ENCODE assay signal across 13 mouse cellular contexts in the genomic region with DNA sequence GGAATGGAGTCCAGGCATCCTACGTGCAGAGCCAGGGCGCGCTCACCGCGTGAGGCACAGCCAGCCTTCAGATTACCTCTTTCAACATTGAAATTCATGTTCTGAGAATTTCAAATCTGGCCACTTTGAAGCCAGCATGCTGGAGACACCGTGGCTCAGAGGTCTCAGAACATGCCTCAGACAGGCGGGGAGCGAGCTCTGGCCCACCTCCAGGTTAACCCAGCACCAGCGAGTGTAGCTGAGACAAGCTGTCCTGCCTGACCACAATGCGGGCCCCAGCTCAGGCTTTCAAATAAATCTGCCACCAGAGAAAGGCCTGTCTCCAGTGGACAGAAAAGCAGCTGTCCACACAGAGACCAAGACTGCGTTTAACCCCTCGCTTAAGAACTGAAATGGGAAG.
DNase-seq lines count a peak whose midpoint lies in the region; ATAC-seq and TF ChIP-seq lines count a peak whose summit lies in the region.
"Had no signal": no experiment of that assay in that cellular context is flagged by ENCODE, and none has a peak within 500 bp of the region (broad histone marks: within the 10 kb centered on the region; RNA-seq: fewer than 3 reads in every experiment).

No protein-coding gene starts in this region.

- TF ChIP-seq CTCF in kidney, postnatal 0 days (IDR thresholded peaks at IDR 0.05; ENCODE audit: low read depth): no peak

- no peak overlapping the region for H3K9ac ChIP-seq in forebrain, embryonic 13.5 days
- no peak overlapping the region for H3K9ac ChIP-seq in kidney, postnatal 0 days (ENCODE audit: low read depth, low read length)
- H3K9ac ChIP-seq in midbrain, embryonic 13.5 days (replicated peaks): no peak overlapping the region
- H3K9ac ChIP-seq in midbrain, embryonic 11.5 days (ENCODE audit: low read length): no peak overlapping the region
- H3K9ac ChIP-seq: liver, postnatal 0 days had no signal

- H3K27ac ChIP-seq in forebrain, embryonic 13.5 days: peak overlapping the region; percentile 6; the same call in 1 of the 2 replicates
- H3K27ac ChIP-seq in forebrain, embryonic 10.5 days: no peak overlapping the region
- H3K27ac ChIP-seq in kidney, postnatal 0 days: no peak overlapping the region
- peak overlapping the region; percentile 65 for H3K27ac ChIP-seq in midbrain, embryonic 13.5 days
- H3K27ac ChIP-seq in midbrain, embryonic 11.5 days (ENCODE audit: low read depth, low read length): no peak overlapping the region
- H3K27ac ChIP-seq: gastrocnemius, adult 2 months had no signal

- no peak for DNase-seq in forebrain, embryonic 10.5 days (ENCODE audit: extremely low spot score, low spot score)
- peak; percentile 46 for DNase-seq in kidney, postnatal 0 days (ENCODE audit: low spot score)
- no peak for DNase-seq in kidney, adult 8-10 months
- DNase-seq in midbrain, embryonic 11.5 days (ENCODE audit: low spot score, missing footprints): no peak
- no peak for DNase-seq in MN1 (ENCODE audit: low spot score)
- DNase-seq in adrenal gland, postnatal 10 days: no peak
- DNase-seq: adrenal gland, postnatal 25 days; cerebellum, adult 9-11 months; gastrocnemius, adult 2 months; liver, postnatal 0 days; spleen, adult 18-20 months had no signal

- H3K9me3 ChIP-seq in forebrain, embryonic 13.5 days (replicated peaks): no peaks in the 10 kb centered on the region
- no peaks in the 10 kb centered on the region for H3K9me3 ChIP-seq in forebrain, embryonic 10.5 days
- no peaks in the 10 kb centered on the region for H3K9me3 ChIP-seq in kidney, postnatal 0 days (replicated peaks; ENCODE audit: low read length)
- no peaks in the 10 kb centered on the region for H3K9me3 ChIP-seq in midbrain, embryonic 13.5 days
- H3K9me3 ChIP-seq in midbrain, embryonic 11.5 days (ENCODE audit: control insufficient read depth, low read length): no peaks in the 10 kb centered on the region

- H3K36me3 ChIP-seq in forebrain, embryonic 13.5 days (ENCODE audit: poor library complexity, severe bottlenecking): peaks cover 60% of the 10 kb centered on the region
- peaks cover 61% of the 10 kb centered on the region for H3K36me3 ChIP-seq in forebrain, embryonic 10.5 days (replicated peaks)
- peaks cover 13% of the 10 kb centered on the region; the same call in 1 of the 2 replicates for H3K36me3 ChIP-seq in kidney, postnatal 0 days (ENCODE audit: insufficient read depth, low read length)
- H3K36me3 ChIP-seq in midbrain, embryonic 13.5 days: peaks cover 53% of the 10 kb centered on the region
- H3K36me3 ChIP-seq in midbrain, embryonic 11.5 days (ENCODE audit: control insufficient read depth, insufficient read depth, low read length): no peaks in the 10 kb centered on the region

- no peak overlapping the region for H3K4me2 ChIP-seq in forebrain, embryonic 13.5 days
- no peak overlapping the region for H3K4me2 ChIP-seq in kidney, postnatal 0 days (ENCODE audit: low read length)
- H3K4me2 ChIP-seq in midbrain, embryonic 13.5 days (replicated peaks): no peak overlapping the region
- H3K4me2 ChIP-seq in midbrain, embryonic 11.5 days: no peak overlapping the region

- ATAC-seq in forebrain, embryonic 13.5 days: no peak
- ATAC-seq in kidney, postnatal 0 days (replicated peaks; ENCODE audit: low FRiP score, low read depth): no peak
- ATAC-seq in midbrain, embryonic 13.5 days: no peak
- no peak for ATAC-seq in midbrain, embryonic 11.5 days (ENCODE audit: low FRiP score)
- ATAC-seq: liver, postnatal 0 days had no signal

- 80% methylated on average over 12 of the region's 12 CpGs for WGBS in forebrain, embryonic 13.5 days
- 95% methylated on average over 12 of the region's 12 CpGs for WGBS in forebrain, embryonic 10.5 days
- WGBS in kidney, postnatal 0 days: 52% methylated on average over 12 of the region's 12 CpGs
- WGBS in midbrain, embryonic 13.5 days: 80% methylated on average over 12 of the region's 12 CpGs
- WGBS in midbrain, embryonic 11.5 days: 92% methylated on average over 12 of the region's 12 CpGs

- H3K4me3 ChIP-seq in forebrain, embryonic 13.5 days: no peak overlapping the region
- H3K4me3 ChIP-seq in forebrain, embryonic 10.5 days: no peak overlapping the region
- no peak overlapping the region for H3K4me3 ChIP-seq in kidney, postnatal 0 days (replicated peaks; ENCODE audit: low read depth, low read length)
- no peak overlapping the region for H3K4me3 ChIP-seq in midbrain, embryonic 13.5 days (replicated peaks)
- H3K4me3 ChIP-seq in midbrain, embryonic 11.5 days (ENCODE audit: low read depth, low read length): no peak overlapping the region
- H3K4me3 ChIP-seq: gastrocnemius, adult 2 months had no signal

- H3K4me1 ChIP-seq in forebrain, embryonic 13.5 days: 0 out of 2 replicates have a peak, but pooled peaks cover 9% of the 10 kb centered on the region
- 0 out of 2 replicates have a peak, but pooled peaks cover 11% of the 10 kb centered on the region for H3K4me1 ChIP-seq in forebrain, embryonic 10.5 days
- H3K4me1 ChIP-seq in kidney, postnatal 0 days (replicated peaks; ENCODE audit: insufficient read depth, low read length): no peaks in the 10 kb centered on the region
- peaks cover 23% of the 10 kb centered on the region for H3K4me1 ChIP-seq in midbrain, embryonic 13.5 days (replicated peaks)
- peaks cover 2% of the 10 kb centered on the region; the same call in 1 of the 2 replicates for H3K4me1 ChIP-seq in midbrain, embryonic 11.5 days (ENCODE audit: control insufficient read depth, insufficient read depth, low read length)

- H3K27me3 ChIP-seq in forebrain, embryonic 13.5 days: no peaks in the 10 kb centered on the region
- H3K27me3 ChIP-seq in forebrain, embryonic 10.5 days (ENCODE audit: poor library complexity, severe bottlenecking): no peaks in the 10 kb centered on the region
- no peaks in the 10 kb centered on the region for H3K27me3 ChIP-seq in kidney, postnatal 0 days (ENCODE audit: insufficient read depth, low read length)
- H3K27me3 ChIP-seq in midbrain, embryonic 13.5 days: no peaks in the 10 kb centered on the region
- no peaks in the 10 kb centered on the region for H3K27me3 ChIP-seq in midbrain, embryonic 11.5 days (ENCODE audit: control insufficient read depth, insufficient read depth, low read length)

Comparison
In these comparisons a context has a peak if more than half of its experiments do, and no peak if none do; other contexts are left out.
1. H3K27ac ChIP-seq: peak in forebrain, embryonic 13.5 days (single experiment) and midbrain, embryonic 13.5 days (single experiment); none in forebrain, embryonic 10.5 days (single experiment), kidney, postnatal 0 days (single experiment) and midbrain, embryonic 11.5 days (single experiment).